Mouse (Mus musculus) testis, adult 2 months (tissue): Measurements from ENCODE around the gene Ttc3.

Source experiments
- CTCF ChIP-seq: fragments of 200-500 bp; IDR thresholded peaks from 2 replicates; pipeline ENCODE4 v1.5.1; 2012; ENCODE audit warnings: low read depth, mild to moderate bottlenecking, inconsistent platforms, low read length, moderate library complexity; ENCODE audit not compliant: control insufficient read depth, insufficient read depth, insufficient replicate concordance
- POLR2A ChIP-seq: fragments of 200-500 bp; IDR thresholded peaks from 2 replicates; pipeline ENCODE4 v1.6.1; 2012; ENCODE audit warnings: low read depth, mild to moderate bottlenecking, inconsistent platforms, low read length, moderate library complexity; ENCODE audit not compliant: control insufficient read depth

GRCm38 (mm10) chr16:94487341-94487740 lies 116.9 kb downstream of the Ttc3 start:
- TF ChIP-seq CTCF (no peak), POLR2A (no peak)
